Mouse (Mus musculus) embryonic facial prominence, embryonic 13.5 days (tissue): ENCODE results near the gene Arl8b. TPM values are rescaled to one million over a fixed set of nuclear protein-coding genes. Genes with fewer than 3 reads are reported as not detected.

Source experiments
- ATAC-seq: fragments of 200-750 bp; cut with Nextera tagmentation; 2 replicates; pipeline ENCODE4 v1.8.0; 2017; ENCODE audit warnings: low read depth; ENCODE audit not compliant: insufficient number of reproducible peaks, insufficient read depth, low FRiP score, low TSS enrichment
- H3K27ac ChIP-seq: fragments of 300-500 bp; sonication (generic); 2 replicates; pipeline ENCODE4 v1.5.1; 2015; ENCODE audit warnings: moderate library complexity, mild to moderate bottlenecking, inconsistent platforms
- H3K27me3 ChIP-seq: fragments of 300-500 bp; sonication (generic); 2 replicates; pipeline ENCODE4 v1.6.1; 2015; ENCODE audit warnings: mild to moderate bottlenecking, inconsistent platforms
- H3K36me3 ChIP-seq: fragments of 300-500 bp; sonication (generic); 2 replicates; pipeline ENCODE4 v1.6.1; 2015; ENCODE audit warnings: mild to moderate bottlenecking, inconsistent platforms
- H3K4me1 ChIP-seq: fragments of 300-500 bp; sonication (generic); 2 replicates; pipeline ENCODE4 v1.6.1; 2015; ENCODE audit warnings: inconsistent platforms
- H3K4me2 ChIP-seq: fragments of 300-500 bp; sonication (generic); 2 replicates; pipeline ENCODE4 v1.6.1; 2015; ENCODE audit warnings: moderate library complexity, mild to moderate bottlenecking, inconsistent platforms
- H3K4me3 ChIP-seq: fragments of 300-500 bp; sonication (generic); 2 replicates; pipeline ENCODE4 v1.5.1; 2015; ENCODE audit warnings: mild to moderate bottlenecking, inconsistent platforms
- H3K9ac ChIP-seq: fragments of 300-500 bp; sonication (generic); 2 replicates; pipeline ENCODE4 v1.6.1; 2015; ENCODE audit warnings: mild to moderate bottlenecking, inconsistent platforms
- H3K9me3 ChIP-seq: fragments of 300-500 bp; sonication (generic); 2 replicates; pipeline ENCODE4 v1.6.1; 2016; ENCODE audit warnings: inconsistent platforms
- WGBS: fragments of 180-500 bp; shearing (Covaris S2); methylation state at CpG from one replicate; pipeline ENCODE4 v1.1.7; 2015; ENCODE audit warnings: mixed read lengths; 5-methylcytosine and 5-hydroxymethylcytosine counted together
- polyA plus RNA-seq: library from polyadenylated mRNA; unstranded; fragments of >200 nt; fragmentation: Nextera tagmentation; extraction: Ambion mirVana; gene quantifications from 2 replicates; pipeline ENCODE4 v1.2.1, GENCODE M21; 2015

Gene Arl8b
- polyA plus RNA-seq, 1 experiment from 2014 or later = 70.2 TPM

- H3K9ac ChIP-seq = no peak overlapping the region
- H3K27ac ChIP-seq = no peak overlapping the region
- no peaks in the 10 kb centered on the region for H3K9me3 ChIP-seq
- no peak overlapping the region for H3K4me3 ChIP-seq
- no peaks in the 10 kb centered on the region for H3K4me1 ChIP-seq
- no peak for ATAC-seq
- H3K27me3 ChIP-seq = no peaks in the 10 kb centered on the region
- no peaks in the 10 kb centered on the region for H3K36me3 ChIP-seq
- 69% methylated on average over 5 of the region's 5 CpGs for WGBS
- H3K4me2 ChIP-seq = no peak overlapping the region
Measured at GRCm38 (mm10) chr6:108759698-108760039, 23.2 kb upstream of the Arl8b start.

- H3K4me3 ChIP-seq = no peak overlapping the region
- no peaks in the 10 kb centered on the region for H3K36me3 ChIP-seq
- no peak overlapping the region for H3K4me2 ChIP-seq
- no peaks in the 10 kb centered on the region for H3K9me3 ChIP-seq
- H3K27ac ChIP-seq = no peak overlapping the region
- no peak for ATAC-seq
- 81% methylated on average over 3 of the region's 3 CpGs for WGBS
- no peaks in the 10 kb centered on the region for H3K27me3 ChIP-seq
- H3K9ac ChIP-seq = no peak overlapping the region
- no peaks in the 10 kb centered on the region for H3K4me1 ChIP-seq
Measured at GRCm38 (mm10) chr6:108770880-108771279, 12.0 kb upstream of the Arl8b start.

GRCm38 (mm10) chr6:108772913-108773312 lies 10.0 kb upstream of the Arl8b start:
- Histone ChIP-seq H3K9me3 (no peaks in the 10 kb centered on the region), H3K4me3 (no peak overlapping the region), H3K27me3 (no peaks in the 10 kb centered on the region), H3K4me1 (no peaks in the 10 kb centered on the region), H3K9ac (no peak overlapping the region), H3K4me2 (no peak overlapping the region), H3K27ac (no peak overlapping the region), H3K36me3 (no peaks in the 10 kb centered on the region)
- ATAC-seq = no peak
- 15% methylated on average over 9 of the region's 9 CpGs for WGBS

- H3K9ac ChIP-seq = no peak overlapping the region
- H3K4me3 ChIP-seq = no peak overlapping the region
- no peak for ATAC-seq
- H3K27me3 ChIP-seq = no peaks in the 10 kb centered on the region
- H3K27ac ChIP-seq = no peak overlapping the region
- 86% methylated on average over 6 of the region's 6 CpGs for WGBS
- H3K4me1 ChIP-seq = no peaks in the 10 kb centered on the region
- no peaks in the 10 kb centered on the region for H3K9me3 ChIP-seq
- H3K36me3 ChIP-seq = no peaks in the 10 kb centered on the region
- no peak overlapping the region for H3K4me2 ChIP-seq
Measured at GRCm38 (mm10) chr6:108773480-108773879, 9.4 kb upstream of the Arl8b start.

- Histone ChIP-seq H3K4me1 (no peaks in the 10 kb centered on the region), H3K9me3 (no peaks in the 10 kb centered on the region), H3K36me3 (no peaks in the 10 kb centered on the region), H3K27ac (no peak overlapping the region), H3K9ac (no peak overlapping the region), H3K4me3 (no peak overlapping the region), H3K27me3 (no peaks in the 10 kb centered on the region), H3K4me2 (no peak overlapping the region)
- no peak for ATAC-seq
Measured at GRCm38 (mm10) chr6:108776274-108776673, 6.6 kb upstream of the Arl8b start.

GRCm38 (mm10) chr6:108777560-108778287 lies 5.2 kb upstream of the Arl8b start:
- H3K36me3 ChIP-seq = no peaks in the 10 kb centered on the region
- WGBS = 67% methylated on average over 8 of the region's 8 CpGs
- no peak overlapping the region for H3K27ac ChIP-seq
- no peaks in the 10 kb centered on the region for H3K9me3 ChIP-seq
- no peaks in the 10 kb centered on the region for H3K27me3 ChIP-seq
- no peaks in the 10 kb centered on the region for H3K4me1 ChIP-seq
- H3K4me2 ChIP-seq = no peak overlapping the region
- H3K9ac ChIP-seq = no peak overlapping the region
- ATAC-seq = no peak
- H3K4me3 ChIP-seq = no peak overlapping the region

- Histone ChIP-seq H3K4me2 (no peak overlapping the region), H3K9me3 (no peaks in the 10 kb centered on the region), H3K27ac (no peak overlapping the region), H3K9ac (no peak overlapping the region), H3K4me3 (no peak overlapping the region), H3K36me3 (no peaks in the 10 kb centered on the region), H3K4me1 (no peaks in the 10 kb centered on the region), H3K27me3 (no peaks in the 10 kb centered on the region)
- WGBS = 74% methylated on average over 5 of the region's 5 CpGs
- no peak for ATAC-seq
Measured at GRCm38 (mm10) chr6:108778399-108778798, 4.5 kb upstream of the Arl8b start.

GRCm38 (mm10) chr6:108781865-108782264 lies 1.0 kb upstream of the Arl8b start:
- WGBS = 69% methylated on average over 6 of the region's 6 CpGs
- no peak overlapping the region for H3K4me2 ChIP-seq
- no peak overlapping the region for H3K9ac ChIP-seq
- no peak overlapping the region for H3K4me3 ChIP-seq
- H3K27me3 ChIP-seq = no peaks in the 10 kb centered on the region
- no peaks in the 10 kb centered on the region for H3K36me3 ChIP-seq
- peaks cover 17% of the 10 kb centered on the region for H3K4me1 ChIP-seq
- H3K9me3 ChIP-seq = no peaks in the 10 kb centered on the region
- no peak overlapping the region for H3K27ac ChIP-seq
- ATAC-seq = no peak

- Histone ChIP-seq H3K9me3 (no peaks in the 10 kb centered on the region), H3K27ac (peak overlapping the region; percentile 80), H3K36me3 (no peaks in the 10 kb centered on the region), H3K4me1 (peaks cover 17% of the 10 kb centered on the region), H3K4me2 (peak overlapping the region; percentile 85), H3K9ac (peak overlapping the region; percentile 97), H3K27me3 (no peaks in the 10 kb centered on the region), H3K4me3 (peak overlapping the region; percentile 100)
- ATAC-seq = no peak; the same call in 1 of the 2 replicates
- WGBS = under 1% methylated on average over 57 of the region's 57 CpGs
Measured at GRCm38 (mm10) chr6:108783184-108783881, 434 bp downstream of the Arl8b start.

- no peaks in the 10 kb centered on the region for H3K36me3 ChIP-seq
- H3K9me3 ChIP-seq = no peaks in the 10 kb centered on the region
- no peak for ATAC-seq
- no peaks in the 10 kb centered on the region for H3K27me3 ChIP-seq
- peak overlapping the region; percentile 80; the same call in 1 of the 2 replicates for H3K27ac ChIP-seq
- H3K9ac ChIP-seq = peak overlapping the region; percentile 97
- 36% methylated on average over 11 of the region's 11 CpGs for WGBS
- peak overlapping the region; percentile 85 for H3K4me2 ChIP-seq
- H3K4me3 ChIP-seq = peak overlapping the region; percentile 100
- peaks cover 17% of the 10 kb centered on the region for H3K4me1 ChIP-seq
Measured at GRCm38 (mm10) chr6:108784056-108784455, 1.2 kb downstream of the Arl8b start.

- H3K4me3 ChIP-seq = peak overlapping the region; percentile 100
- no peak overlapping the region for H3K27ac ChIP-seq
Measured at GRCm38 (mm10) chr6:108784796-108785195, 1.9 kb downstream of the Arl8b start.

GRCm38 (mm10) chr6:108785551-108785950 lies 2.7 kb downstream of the Arl8b start:
- Histone ChIP-seq H3K4me3 (no peak overlapping the region), H3K27ac (no peak overlapping the region), H3K9me3 (no peaks in the 10 kb centered on the region), H3K27me3 (no peaks in the 10 kb centered on the region), H3K36me3 (no peaks in the 10 kb centered on the region), H3K4me1 (peaks cover 17% of the 10 kb centered on the region), H3K9ac (no peak overlapping the region), H3K4me2 (no peak overlapping the region)
- no peak for ATAC-seq
- WGBS = 85% methylated on average over 3 of the region's 3 CpGs

More at GRCm38 (mm10) chr6:108784796-108785195, 1.9 kb downstream of the Arl8b start:
- Histone ChIP-seq H3K9ac (peak overlapping the region; percentile 97), H3K9me3 (no peaks in the 10 kb centered on the region), H3K4me1 (peaks cover 17% of the 10 kb centered on the region), H3K27me3 (no peaks in the 10 kb centered on the region), H3K36me3 (no peaks in the 10 kb centered on the region), H3K4me2 (peak overlapping the region; percentile 85)
- WGBS = 71% methylated on average over 5 of the region's 5 CpGs
- no peak for ATAC-seq
